Mouse (Mus musculus) spleen, adult 12 weeks (tissue): ENCODE results near the gene Crebl2.

Source experiments
- DNase-seq: peaks from one replicate; pipeline ENCODE4 v3.0.0; 2022; ENCODE audit warnings: low spot score

The Crebl2 gene

GRCm38 (mm10) chr6:134829786-134830700 lies at the start of gene Crebl2:
TSS of gene Crebl2 (plus strand) at chr6:134830154.
- DNase-seq, result peak; percentile 99

GRCm38 (mm10) chr6:134781494-134781913 lies 48.5 kb upstream of the Crebl2 start:
- no peak for DNase-seq

- no peak for DNase-seq
Observed at GRCm38 (mm10) chr6:134782900-134783299, 47.1 kb upstream of the Crebl2 start.

DNA sequence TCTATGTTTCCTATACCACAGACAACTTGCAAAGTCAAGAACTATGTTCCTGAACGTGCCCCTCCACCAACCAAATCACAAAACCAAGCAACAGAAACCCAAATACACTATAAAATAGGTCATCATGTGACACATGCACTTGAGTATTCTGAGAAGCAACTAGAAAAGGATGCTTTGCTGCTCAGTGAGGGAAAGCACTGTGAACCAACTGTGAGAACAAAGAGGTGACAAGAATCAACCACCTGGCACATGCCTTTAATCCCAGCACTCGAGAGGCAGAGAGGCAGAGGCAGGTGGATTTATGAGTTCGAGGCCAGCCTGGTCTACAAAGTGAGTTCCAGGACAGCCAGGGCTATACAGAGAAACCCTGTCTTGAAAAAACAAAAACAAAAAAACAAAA lies 43.5 kb upstream of the Crebl2 start:
- no peak for DNase-seq

- DNase-seq, result no peak
Observed at GRCm38 (mm10) chr6:134789100-134789499, 40.9 kb upstream of the Crebl2 start.

DNA sequence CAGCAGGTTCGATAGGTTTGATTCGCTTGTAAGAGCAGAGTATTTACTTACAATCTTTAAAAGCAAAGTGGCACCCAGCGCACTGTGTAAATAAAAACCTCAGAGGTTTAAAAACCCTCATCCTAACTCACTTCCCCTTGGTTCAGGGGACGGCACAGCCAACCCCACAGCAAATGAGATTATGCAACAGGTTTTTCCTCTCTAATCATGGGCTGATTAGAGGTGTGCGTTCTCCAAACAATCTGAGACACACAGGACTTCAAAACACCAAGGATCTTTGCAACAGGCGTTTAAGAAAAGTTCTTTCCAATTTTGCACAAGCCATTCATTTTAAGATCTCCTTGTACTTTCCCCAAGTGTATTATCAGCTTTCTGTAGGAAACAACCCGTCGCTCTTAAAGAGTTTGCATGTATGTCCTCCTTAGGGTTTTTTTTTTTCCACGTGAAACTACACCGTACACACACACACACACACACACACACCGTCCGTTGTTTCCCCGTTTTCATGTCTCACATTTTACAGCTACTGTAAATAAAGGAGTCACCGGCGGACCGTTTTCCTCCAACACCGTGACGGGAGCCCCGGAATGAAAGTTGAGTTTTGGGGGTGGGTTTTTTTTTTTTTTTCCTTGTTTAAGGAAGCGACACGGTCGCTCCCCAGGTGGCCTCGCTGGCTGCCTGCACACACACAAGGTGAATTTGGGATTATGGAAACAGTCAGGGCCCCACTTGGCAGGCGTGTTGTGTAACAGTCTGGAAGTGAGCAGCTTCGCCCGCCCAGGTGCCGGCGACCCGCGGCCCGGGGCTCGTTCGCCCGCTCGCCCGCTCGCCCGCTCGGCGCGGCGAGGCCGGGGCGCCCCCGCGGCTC lies 38.5 kb upstream of the Crebl2 start:
- peak; percentile 24 for DNase-seq

DNA sequence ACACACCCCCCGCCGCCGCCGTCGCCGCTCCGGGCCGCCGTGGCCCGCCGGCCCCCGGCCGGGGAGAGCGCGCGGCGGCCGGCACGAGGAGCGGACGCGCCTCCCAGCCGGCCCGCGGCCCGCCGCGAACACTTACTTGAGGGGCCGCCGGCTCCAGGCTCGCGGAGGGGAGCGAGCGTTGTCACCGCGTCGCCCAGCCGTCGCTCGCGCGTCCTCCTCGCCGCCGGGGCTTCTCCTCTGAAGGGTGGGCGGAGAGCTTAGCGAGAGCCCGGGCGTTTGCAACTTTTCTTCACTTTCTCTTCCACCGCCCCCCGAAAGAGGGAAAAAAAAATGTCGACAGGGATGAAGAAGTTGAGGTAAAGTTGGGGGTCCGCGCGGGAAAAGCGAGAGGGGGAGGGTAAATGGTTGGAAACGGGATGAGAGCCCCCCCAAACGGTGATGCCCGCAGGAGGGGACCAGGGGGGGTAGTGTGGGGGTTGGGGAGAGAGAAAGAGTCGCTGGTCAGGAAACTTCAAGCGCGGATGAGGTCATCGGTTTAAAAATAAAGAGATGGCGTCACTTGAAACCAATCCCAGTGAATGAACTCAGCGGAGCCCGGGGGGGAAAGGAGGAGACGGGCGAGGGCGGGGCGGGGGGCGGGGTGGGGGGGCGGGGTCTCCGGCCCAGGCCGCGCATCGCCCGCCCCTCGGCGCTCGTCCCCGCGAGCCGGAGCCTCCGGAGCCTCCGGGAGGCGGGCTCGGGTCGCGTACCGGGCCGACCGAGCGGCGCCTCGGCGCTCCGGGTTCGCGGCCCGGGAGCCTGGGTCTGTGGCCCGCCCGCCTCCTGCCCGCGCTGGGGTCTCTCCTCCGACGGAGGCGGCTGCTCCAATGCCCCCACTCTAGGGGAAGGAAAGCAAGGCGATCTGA lies 37.6 kb upstream of the Crebl2 start, which contains the start of gene Dusp16:
TSS of gene Dusp16 (minus strand) at position 485 of the 905 bp plus-strand sequence.
- peak; percentile 66 for DNase-seq

GRCm38 (mm10) chr6:134793046-134793806 lies 36.7 kb upstream of the Crebl2 start:
- DNase-seq, result no peak

GRCm38 (mm10) chr6:134793911-134794520 lies 35.9 kb upstream of the Crebl2 start:
- peak; percentile 71 for DNase-seq

GRCm38 (mm10) chr6:134796297-134796696 lies 33.7 kb upstream of the Crebl2 start:
- no peak for DNase-seq

GRCm38 (mm10) chr6:134801483-134801882 lies 28.5 kb upstream of the Crebl2 start:
- no peak for DNase-seq

DNA sequence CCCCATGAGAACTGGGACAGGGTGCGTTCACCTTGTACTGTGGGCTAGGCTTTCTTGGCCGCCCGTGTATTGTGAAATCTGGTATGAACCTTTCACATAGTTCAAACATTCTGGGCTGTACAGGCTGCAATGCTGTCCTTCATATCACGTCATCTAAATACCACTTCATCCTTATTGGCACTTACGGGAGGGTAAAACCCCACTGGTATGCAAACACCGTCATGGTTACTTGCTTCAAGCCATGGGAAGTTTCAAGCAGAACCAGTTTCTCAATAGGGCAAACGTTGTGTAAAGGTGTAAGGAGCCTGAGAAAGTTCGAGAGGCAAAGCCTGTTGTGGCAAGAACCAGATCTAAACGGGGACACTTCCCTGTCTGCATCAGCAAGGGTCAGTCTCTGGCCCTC lies 27.3 kb upstream of the Crebl2 start:
- DNase-seq, result no peak

- no peak for DNase-seq
Observed at GRCm38 (mm10) chr6:134804736-134805277, 25.1 kb upstream of the Crebl2 start.

DNA sequence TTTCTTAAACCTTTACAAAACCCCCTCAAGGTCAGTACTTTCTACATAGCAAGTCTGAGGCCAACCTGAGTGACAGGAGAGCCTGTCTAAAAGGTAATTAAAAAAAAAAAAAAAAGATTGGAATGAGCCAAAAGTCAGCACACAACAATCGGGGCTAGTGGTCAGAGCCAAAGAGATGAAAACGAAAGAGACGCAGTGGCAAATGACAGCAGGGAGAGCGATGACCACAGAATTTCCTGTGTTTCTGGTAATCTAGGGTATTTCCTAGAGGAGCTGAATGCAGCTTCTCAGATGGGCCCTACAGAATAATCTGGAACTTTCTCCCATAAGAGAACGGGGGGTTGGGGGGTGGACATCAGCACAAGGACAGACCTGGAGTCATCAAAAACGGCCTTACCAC lies 23.8 kb upstream of the Crebl2 start:
- DNase-seq, result no peak

GRCm38 (mm10) chr6:134807091-134807490 lies 22.9 kb upstream of the Crebl2 start:
- no peak for DNase-seq

GRCm38 (mm10) chr6:134807794-134808193 lies 22.2 kb upstream of the Crebl2 start:
- no peak for DNase-seq

DNA sequence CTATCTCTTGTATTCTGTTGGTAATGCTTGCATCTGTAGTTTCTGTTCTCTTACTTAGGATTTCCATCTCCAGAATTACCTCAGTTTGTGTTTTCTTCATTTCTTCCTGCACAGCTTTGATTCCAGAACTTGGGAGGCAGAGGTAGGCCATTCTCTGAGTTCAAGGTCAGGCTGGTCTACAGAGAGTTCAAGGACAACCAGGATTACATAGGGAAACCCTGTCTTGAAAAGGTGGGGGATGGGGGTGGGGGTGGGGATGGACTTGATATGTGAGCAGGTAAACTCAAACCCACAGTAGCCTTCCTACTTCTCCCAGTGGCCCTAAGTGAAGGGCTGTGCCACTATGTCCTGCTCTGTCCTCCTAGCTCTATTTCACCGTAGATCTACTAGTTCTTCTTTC lies 16.9 kb upstream of the Crebl2 start:
- no peak for DNase-seq

DNA sequence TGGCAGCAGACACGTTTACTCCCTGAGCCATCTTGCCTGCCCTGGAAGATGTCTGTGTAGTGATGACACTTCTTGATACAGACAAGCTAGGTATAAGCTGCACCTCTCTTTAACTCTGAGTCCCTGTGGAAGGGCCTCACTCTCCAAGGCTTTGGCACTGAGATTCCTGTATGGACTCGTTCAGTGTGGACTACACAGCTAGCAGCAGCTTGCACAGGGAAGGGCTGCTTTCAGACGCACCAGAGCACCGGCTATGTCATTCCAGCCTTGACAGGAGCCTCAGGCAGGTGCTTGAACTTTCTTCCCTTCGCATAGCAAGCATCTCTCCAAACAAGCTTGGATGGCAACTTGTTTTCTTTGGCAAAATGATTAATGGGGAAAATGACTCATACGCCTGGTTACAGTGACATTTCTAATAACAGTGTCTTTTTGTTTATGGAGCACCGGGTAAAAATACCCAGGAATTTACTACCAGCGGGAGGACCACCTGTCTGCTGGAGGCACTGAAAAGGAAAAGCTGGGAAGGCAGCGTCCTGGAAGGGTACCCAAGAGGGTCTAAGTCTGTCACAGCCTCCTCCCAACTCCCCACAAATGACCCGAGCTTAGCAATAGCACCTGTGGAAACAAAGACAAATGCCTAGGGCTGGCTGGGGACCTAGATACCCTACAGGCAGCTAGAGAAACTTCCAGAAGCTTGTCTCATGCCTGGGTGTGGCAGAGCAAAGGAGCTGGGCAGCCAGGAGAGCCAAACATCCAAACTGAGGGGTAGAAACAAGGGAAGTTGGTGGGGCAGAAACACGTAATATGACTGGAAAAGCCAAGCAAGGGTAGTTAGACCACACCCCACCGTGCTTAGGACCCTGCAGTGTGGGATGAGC lies 12.7 kb upstream of the Crebl2 start:
- no peak for DNase-seq

GRCm38 (mm10) chr6:134819741-134820140 lies 10.2 kb upstream of the Crebl2 start:
- no peak for DNase-seq
